8 mouse cellular contexts compared by ENCODE assay signal in genomic region chr13:36736619-36736996, GRCm38 (mm10). TPM values are rescaled to one million over a fixed set of nuclear protein-coding genes. Genes with fewer than 3 reads are reported as not detected.
DNase-seq lines count a peak whose midpoint lies in the region; ATAC-seq and TF ChIP-seq lines count a peak whose summit lies in the region.

No protein-coding gene starts in this region.

- H3K9ac ChIP-seq in heart, adult 2 months (ENCODE audit: low read depth, low read length), result no peak overlapping the region
- 0 out of 2 replicates have a peak overlapping the region, but pooled peaks have one; percentile 11 for H3K9ac ChIP-seq in ES-Bruce4 (ENCODE audit: low read depth, poor library complexity, severe bottlenecking)
- H3K9ac ChIP-seq in forebrain, embryonic 12.5 days, result peak overlapping the region; percentile 48; the same call in 1 of the 2 replicates
- H3K9ac ChIP-seq in liver, embryonic 13.5 days, result no peak overlapping the region

- ATAC-seq in forebrain, embryonic 12.5 days (ENCODE audit: low FRiP score), result peak; percentile 20
- ATAC-seq in liver, embryonic 13.5 days (ENCODE audit: low read depth), result peak; percentile 16; the same call in 1 of the 2 replicates

- peak overlapping the region; percentile 67 for H3K4me2 ChIP-seq in forebrain, embryonic 12.5 days
- peak overlapping the region; percentile 63 for H3K4me2 ChIP-seq in liver, embryonic 13.5 days

- peak overlapping the region; percentile 74 for H3K27ac ChIP-seq in heart, embryonic 10.5 days
- no peak overlapping the region for H3K27ac ChIP-seq in heart, adult 2 months
- no peak overlapping the region for H3K27ac ChIP-seq in ES-Bruce4 (ENCODE audit: insufficient read depth, low read length)
- H3K27ac ChIP-seq in forebrain, embryonic 12.5 days, result peak overlapping the region; percentile 91
- H3K27ac ChIP-seq in liver, embryonic 13.5 days, result no peak overlapping the region

- no peaks in the 10 kb centered on the region for H3K36me3 ChIP-seq in heart, embryonic 10.5 days
- H3K36me3 ChIP-seq in heart, adult 2 months (ENCODE audit: control insufficient read depth, insufficient read depth, low read length), result no peaks in the 10 kb centered on the region
- no peaks in the 10 kb centered on the region for H3K36me3 ChIP-seq in ES-Bruce4 (ENCODE audit: control insufficient read depth, insufficient read depth, low read length, poor library complexity, severe bottlenecking)
- H3K36me3 ChIP-seq in forebrain, embryonic 12.5 days (replicated peaks), result no peaks in the 10 kb centered on the region
- no peaks in the 10 kb centered on the region for H3K36me3 ChIP-seq in liver, embryonic 13.5 days

- DNase-seq in heart, embryonic 10.5 days (ENCODE audit: low spot score), result no peak
- DNase-seq in heart, adult 2 months, result no peak
- DNase-seq in liver, embryonic 13.5 days, result no peak
- DNase-seq in adrenal gland, postnatal 10 days, result no peak
- DNase-seq in left cerebral cortex, postnatal 36 days (ENCODE audit: low spot score in 2 of 2), result no peak
- DNase-seq in layer of hippocampus, postnatal 14 days (ENCODE audit: low spot score in 2 of 2), result no peak

- no peaks in the 10 kb centered on the region for H3K79me2 ChIP-seq in heart, adult 2 months (replicated peaks; ENCODE audit: control insufficient read depth, insufficient read depth, low read length)

- intact Hi-C loops in heart, adult 2 months (cut with DNase I), result no loop called here
- intact Hi-C loops in left cerebral cortex, postnatal 36 days (cut with DNase I), result loop anchor here (10.0 kb wide), 1 partner anchor 398 kb away; no protein-coding TSS in a partner anchor

- TF ChIP-seq POLR2A in heart, adult 2 months (IDR thresholded peaks at IDR 0.05; ENCODE audit: insufficient read depth, low read depth, low read length), result no peak
- TF ChIP-seq POLR2A in ES-Bruce4 (IDR thresholded peaks at IDR 0.05; ENCODE audit: insufficient read depth, low read length), result no peak

- TF ChIP-seq CTCF in heart, adult 2 months (IDR thresholded peaks at IDR 0.05), result no peak
- TF ChIP-seq CTCF in ES-Bruce4 (IDR thresholded peaks at IDR 0.05; ENCODE audit: low read depth, low read length), result no peak

- no peak for TF ChIP-seq EP300 in heart, adult 2 months (IDR thresholded peaks at IDR 0.05; ENCODE audit: insufficient read depth, low read depth, low read length)
- TF ChIP-seq EP300 in ES-Bruce4 (IDR thresholded peaks at IDR 0.05; ENCODE audit: insufficient read depth, low read depth, low read length), result no peak

- peaks cover 23% of the 10 kb centered on the region for H3K4me1 ChIP-seq in heart, embryonic 10.5 days
- no peaks in the 10 kb centered on the region for H3K4me1 ChIP-seq in heart, adult 2 months (ENCODE audit: control insufficient read depth, insufficient read depth, low read length)
- H3K4me1 ChIP-seq in ES-Bruce4 (ENCODE audit: control insufficient read depth, insufficient read depth, low read length), result no peaks in the 10 kb centered on the region
- peaks cover 27% of the 10 kb centered on the region for H3K4me1 ChIP-seq in forebrain, embryonic 12.5 days
- peaks cover 12% of the 10 kb centered on the region; the same call in 1 of the 2 replicates for H3K4me1 ChIP-seq in liver, embryonic 13.5 days (replicated peaks)

- peak overlapping the region; percentile 65 for H3K4me3 ChIP-seq in heart, embryonic 10.5 days
- no peak overlapping the region for H3K4me3 ChIP-seq in heart, adult 2 months
- H3K4me3 ChIP-seq in ES-Bruce4 (ENCODE audit: low read depth, low read length), result peak overlapping the region; percentile 83
- H3K4me3 ChIP-seq in forebrain, embryonic 12.5 days (replicated peaks), result peak overlapping the region; percentile 40
- H3K4me3 ChIP-seq in liver, embryonic 13.5 days (replicated peaks), result peak overlapping the region; percentile 49

- peaks cover 35% of the 10 kb centered on the region for H3K27me3 ChIP-seq in heart, embryonic 10.5 days (ENCODE audit: insufficient read depth, poor library complexity, severe bottlenecking)
- peaks cover 11% of the 10 kb centered on the region for H3K27me3 ChIP-seq in heart, adult 2 months (ENCODE audit: control insufficient read depth, insufficient read depth, low read length)
- H3K27me3 ChIP-seq in ES-Bruce4 (ENCODE audit: control insufficient read depth, insufficient read depth, low read length, poor library complexity, severe bottlenecking), result peaks cover 28% of the 10 kb centered on the region
- H3K27me3 ChIP-seq in forebrain, embryonic 12.5 days, result peaks cover 37% of the 10 kb centered on the region
- H3K27me3 ChIP-seq in liver, embryonic 13.5 days, result peaks cover 64% of the 10 kb centered on the region

- H3K9me3 ChIP-seq in heart, embryonic 10.5 days, result no peaks in the 10 kb centered on the region
- H3K9me3 ChIP-seq in ES-Bruce4 (replicated peaks; ENCODE audit: control insufficient read depth, insufficient read depth, low read length, poor library complexity, severe bottlenecking), result no peaks in the 10 kb centered on the region
- H3K9me3 ChIP-seq in forebrain, embryonic 12.5 days, result no peaks in the 10 kb centered on the region
- H3K9me3 ChIP-seq in liver, embryonic 13.5 days (replicated peaks), result no peaks in the 10 kb centered on the region

- WGBS in heart, embryonic 10.5 days, result 11% methylated on average over 9 of the region's 9 CpGs
- WGBS in heart, adult 2 months, result 31% methylated on average over 9 of the region's 9 CpGs
- WGBS in forebrain, embryonic 12.5 days, result 6% methylated on average over 9 of the region's 9 CpGs
- 12% methylated on average over 9 of the region's 9 CpGs for WGBS in liver, embryonic 13.5 days (ENCODE audit: insufficient replicate concordance)

RNA-seq across cellular contexts. Expression of gene Nrn1, which starts 1.7 kb away (rescaled TPM):
- 1.7 and 3.8 TPM in 2 replicates for polyA plus RNA-seq in heart, embryonic 10.5 days (2016; fragmentation: Nextera tagmentation; extraction: Ambion mirVana)
- total RNA-seq in heart, adult 2 months (2021), result 1 to 10 TPM; 3.5 TPM
- 6.0 and 8.8 TPM in 2 replicates for polyA plus RNA-seq in heart, adult 2 months (2012; rRNA removed)
- 1.9 and 2.4 TPM in 2 replicates for polyA plus RNA-seq in ES-Bruce4 (2011; ENCODE audit: insufficient read depth, insufficient read length, low read depth, missing spikeins)
- 43.5 and 43.8 TPM in 2 replicates for polyA plus RNA-seq in forebrain, embryonic 12.5 days (2016; fragmentation: Nextera tagmentation; extraction: Ambion mirVana)
- polyA plus RNA-seq in liver, embryonic 13.5 days (2015; fragmentation: Nextera tagmentation; extraction: Ambion mirVana), result 10.0 and 10.4 TPM in 2 replicates
- total RNA-seq in adrenal gland, postnatal 10 days (2021), result 10 to 100 TPM; 21.9 to 41.4 TPM
- total RNA-seq in left cerebral cortex, postnatal 36 days (2021), result 100 to 1,000 TPM; 288 to 356 TPM
- 100 to 1,000 TPM; 243 to 245 TPM for total RNA-seq in layer of hippocampus, postnatal 14 days (2021)

Comparison
In these comparisons a context has a peak if more than half of its experiments do, and no peak if none do; other contexts are left out.
1. H3K27ac ChIP-seq: peak in heart, embryonic 10.5 days (single experiment) and forebrain, embryonic 12.5 days (single experiment); none in heart, adult 2 months (single experiment), ES-Bruce4 (single experiment) and liver, embryonic 13.5 days (single experiment).
2. H3K9ac ChIP-seq: peak in ES-Bruce4 (single experiment) and forebrain, embryonic 12.5 days (single experiment); none in heart, adult 2 months (single experiment) and liver, embryonic 13.5 days (single experiment).